Mouse (Mus musculus): ENCODE measurements at regions not wholly inside any gene's neighbourhood (a gene's known extent, or its start where the extent isn't known, plus 50 kb on each side); places are given as distances from the start of the nearest gene placed in this dataset.
A peak's percentile ranks its signal among the peaks of the same experiment; 100 is the strongest.

DNA sequence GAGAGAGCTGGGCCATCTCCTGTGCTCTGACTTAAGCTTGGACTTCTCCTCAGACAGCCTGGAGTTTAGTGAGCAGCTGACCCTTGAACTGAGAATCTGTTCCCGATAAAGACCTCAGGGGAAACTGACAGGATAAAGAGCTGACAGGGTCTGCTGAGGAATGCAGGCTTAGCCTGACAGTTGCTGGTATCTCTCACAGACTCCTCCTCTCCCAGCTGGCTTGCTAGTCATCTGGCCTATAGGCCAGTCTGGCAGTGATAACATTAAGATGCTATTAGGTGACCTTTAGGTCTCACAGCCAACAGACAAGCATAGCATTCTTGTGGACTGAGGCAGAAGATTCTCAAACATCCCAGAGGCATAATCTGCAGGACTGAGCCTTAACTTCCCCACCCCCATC, 111.4 kb downstream of the Adamts15 start:
- Histone ChIP-seq H3K9ac (no peak overlapping the region), H3K4me2 (replicated peaks) (no peak overlapping the region), H3K27me3 (no peaks in the 10 kb centered on the region), H3K36me3 (no peaks in the 10 kb centered on the region), H3K4me3 (no peak overlapping the region), H3K4me1 (peaks cover 16% of the 10 kb centered on the region), H3K27ac (no peak overlapping the region), H3K9me3 (no peaks in the 10 kb centered on the region)
- ATAC-seq (ENCODE audit: insufficient number of reproducible peaks, insufficient read depth, low FRiP score, low TSS enrichment), result 0 out of 2 replicates have a peak, but pooled peaks have one; percentile 28
- WGBS, result 14% methylated on average over 1 of the region's 1 CpGs

GRCm38 (mm10) chr9:30810290-30810689, 112.0 kb downstream of the Adamts15 start:
- Histone ChIP-seq H3K27me3 (no peaks in the 10 kb centered on the region), H3K9ac (no peak overlapping the region), H3K27ac (no peak overlapping the region), H3K4me2 (replicated peaks) (no peak overlapping the region), H3K4me3 (no peak overlapping the region), H3K9me3 (no peaks in the 10 kb centered on the region), H3K36me3 (no peaks in the 10 kb centered on the region), H3K4me1 (peaks cover 15% of the 10 kb centered on the region)
- ATAC-seq (ENCODE audit: insufficient number of reproducible peaks, insufficient read depth, low FRiP score, low TSS enrichment), result no peak
- 52% methylated on average over 4 of the region's 4 CpGs for WGBS

DNA sequence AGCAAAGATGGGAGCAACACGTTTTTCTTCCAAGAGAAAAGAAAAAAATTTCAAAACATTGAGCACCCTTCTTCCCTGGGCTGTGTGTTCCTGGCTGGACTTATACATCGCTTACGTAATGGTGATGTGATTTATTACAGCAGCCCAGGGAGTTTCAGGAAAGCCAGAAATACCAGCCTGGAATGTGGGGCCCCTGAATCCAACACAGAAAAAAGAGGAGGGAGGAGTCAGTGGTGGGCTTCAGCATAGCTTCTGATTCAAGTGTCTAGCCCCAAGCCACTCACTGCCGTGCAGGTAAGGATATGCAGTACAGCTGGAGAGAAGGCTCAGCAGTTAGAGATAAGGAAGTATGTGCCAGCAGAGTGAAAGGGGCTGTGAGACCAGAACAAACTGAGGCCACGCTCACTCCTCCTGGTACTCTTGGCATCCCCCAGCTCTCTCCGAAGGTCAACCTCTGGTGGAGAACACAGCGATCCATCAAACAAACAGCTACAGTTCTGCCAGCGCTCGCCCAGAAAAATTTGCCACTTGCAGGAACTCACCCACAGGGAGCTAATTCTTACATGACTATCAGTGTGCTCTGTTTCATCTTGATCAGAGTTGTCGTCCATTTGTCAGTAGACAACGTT, 113.3 kb downstream of the Adamts15 start:
- H3K9ac ChIP-seq, result no peak overlapping the region
- no peak overlapping the region for H3K4me2 ChIP-seq (replicated peaks)
- H3K9me3 ChIP-seq, result no peaks in the 10 kb centered on the region
- no peak overlapping the region for H3K4me3 ChIP-seq
- 62% methylated on average over 11 of the region's 11 CpGs for WGBS
- H3K27me3 ChIP-seq, result no peaks in the 10 kb centered on the region
- no peak overlapping the region; the same call in 1 of the 2 replicates for H3K27ac ChIP-seq
- peaks cover 15% of the 10 kb centered on the region for H3K4me1 ChIP-seq
- ATAC-seq (ENCODE audit: insufficient number of reproducible peaks, insufficient read depth, low FRiP score, low TSS enrichment), result no peak
- no peaks in the 10 kb centered on the region for H3K36me3 ChIP-seq

DNA sequence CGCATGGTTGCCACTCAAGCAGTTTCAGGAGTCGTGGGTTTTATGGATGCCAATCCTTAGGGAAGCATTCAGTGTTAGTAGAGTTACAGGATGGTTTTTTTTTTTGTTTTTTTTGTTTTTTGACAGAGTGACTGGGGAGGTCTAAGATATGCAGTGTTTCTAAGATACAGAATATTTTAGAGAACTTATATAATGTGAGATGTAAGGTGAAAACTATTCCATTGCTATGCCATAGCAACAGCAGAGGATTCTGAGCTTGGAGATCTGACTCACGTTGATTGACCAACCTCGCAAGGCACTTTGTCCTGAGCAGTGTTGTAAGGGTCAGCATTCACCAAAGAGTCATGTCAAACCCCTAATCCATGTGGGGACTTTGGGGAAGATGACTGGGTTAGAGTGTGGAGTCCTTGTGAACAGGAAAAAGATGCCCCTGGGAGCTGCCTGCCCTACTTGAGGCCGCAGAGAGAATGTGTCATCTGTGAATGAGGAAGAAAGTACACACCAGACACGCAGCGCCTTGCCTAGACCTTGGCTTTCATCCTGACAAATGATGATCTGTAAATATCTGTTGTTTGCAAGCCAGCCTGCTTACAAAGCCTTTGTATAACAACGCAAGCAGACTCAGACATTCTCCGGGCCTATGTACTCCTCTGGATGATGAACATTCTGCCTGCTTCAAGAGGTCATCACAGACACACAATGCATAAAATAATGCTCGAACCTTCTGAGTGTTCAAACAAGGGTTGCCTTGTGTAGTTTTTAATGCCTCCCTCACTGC, 118.3 kb downstream of the Adamts15 start:
- Histone ChIP-seq H3K27ac (no peak overlapping the region), H3K27me3 (no peaks in the 10 kb centered on the region), H3K9me3 (no peaks in the 10 kb centered on the region), H3K4me1 (peaks cover 3% of the 10 kb centered on the region), H3K4me3 (no peak overlapping the region), H3K4me2 (replicated peaks) (no peak overlapping the region), H3K9ac (no peak overlapping the region), H3K36me3 (no peaks in the 10 kb centered on the region)
- no peak for ATAC-seq (ENCODE audit: insufficient number of reproducible peaks, insufficient read depth, low FRiP score, low TSS enrichment)
- 85% methylated on average over 10 of the region's 10 CpGs for WGBS

- no peaks in the 10 kb centered on the region for H3K9me3 ChIP-seq
- ATAC-seq (ENCODE audit: insufficient number of reproducible peaks, insufficient read depth, low FRiP score, low TSS enrichment), result no peak
- WGBS, result 78% methylated on average over 3 of the region's 3 CpGs
- no peak overlapping the region for H3K9ac ChIP-seq
- no peak overlapping the region for H3K4me3 ChIP-seq
- no peak overlapping the region for H3K27ac ChIP-seq
- no peak overlapping the region for H3K4me2 ChIP-seq (replicated peaks)
- no peaks in the 10 kb centered on the region for H3K36me3 ChIP-seq
- H3K27me3 ChIP-seq, result no peaks in the 10 kb centered on the region
- H3K4me1 ChIP-seq, result no peaks in the 10 kb centered on the region
Measured at GRCm38 (mm10) chr9:30802826-30803225, 119.4 kb downstream of the Adamts15 start.

DNA sequence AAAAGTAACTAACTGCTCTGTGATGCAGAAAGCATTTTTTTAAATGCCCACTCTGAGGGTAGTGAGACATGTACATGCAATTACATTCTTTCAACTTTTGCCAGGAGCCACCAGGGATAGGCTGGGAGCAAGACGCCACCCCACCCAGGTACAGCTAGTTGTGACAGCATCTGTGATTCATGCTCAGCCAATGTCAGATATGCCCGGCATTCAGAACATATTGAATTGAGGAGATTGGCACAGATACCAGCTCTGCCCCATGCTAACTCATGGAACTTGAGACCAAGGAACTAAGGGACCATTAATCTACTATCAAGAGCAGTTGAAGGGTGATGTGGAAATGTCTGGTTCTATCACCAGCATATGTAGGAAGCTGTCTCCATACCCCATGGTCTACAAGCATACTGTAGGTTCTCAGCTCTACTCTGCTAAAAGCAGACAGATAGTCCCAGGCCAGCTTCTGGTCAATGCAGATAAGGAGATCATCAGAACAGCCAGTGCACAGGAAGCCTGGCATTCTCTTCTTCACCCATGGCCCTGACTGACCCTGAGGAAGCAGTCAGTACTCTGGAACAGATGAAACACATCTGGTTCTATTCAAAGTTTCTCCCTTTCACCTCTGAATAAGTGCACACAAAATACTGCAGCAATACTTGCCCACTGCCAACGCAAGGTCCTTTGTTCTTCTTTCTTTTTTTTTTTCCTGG, 127.4 kb downstream of the Adamts15 start:
- no peak overlapping the region for H3K4me2 ChIP-seq (replicated peaks)
- no peaks in the 10 kb centered on the region for H3K27me3 ChIP-seq
- ATAC-seq (ENCODE audit: insufficient number of reproducible peaks, insufficient read depth, low FRiP score, low TSS enrichment), result no peak
- 76% methylated on average over 3 of the region's 3 CpGs for WGBS
- H3K4me3 ChIP-seq, result no peak overlapping the region
- no peaks in the 10 kb centered on the region for H3K9me3 ChIP-seq
- H3K9ac ChIP-seq, result no peak overlapping the region
- no peaks in the 10 kb centered on the region for H3K36me3 ChIP-seq
- H3K4me1 ChIP-seq, result no peaks in the 10 kb centered on the region
- H3K27ac ChIP-seq, result no peak overlapping the region

DNA sequence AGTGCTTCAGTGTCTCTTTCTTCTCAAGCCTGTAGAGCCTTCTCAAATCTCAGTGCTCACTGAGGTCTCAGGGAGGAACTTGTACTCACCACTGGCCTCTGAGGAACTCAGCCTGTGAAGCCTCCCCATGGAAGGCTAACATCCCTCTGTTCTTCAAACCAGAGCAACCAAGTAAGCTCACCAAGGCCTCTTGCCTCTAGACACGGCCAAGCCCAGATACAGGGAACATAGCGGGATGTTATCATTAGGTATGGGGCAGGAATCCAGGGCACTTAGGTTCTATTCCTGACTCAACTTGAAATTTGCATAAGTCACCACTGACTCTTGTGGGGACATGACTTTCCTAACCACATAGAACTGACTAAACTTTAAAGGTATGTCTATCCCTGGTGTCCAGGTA, 141.0 kb downstream of the Adamts15 start:
- Histone ChIP-seq H3K9me3 (no peaks in the 10 kb centered on the region), H3K4me2 (replicated peaks) (no peak overlapping the region), H3K27me3 (no peaks in the 10 kb centered on the region), H3K9ac (no peak overlapping the region), H3K36me3 (no peaks in the 10 kb centered on the region), H3K27ac (no peak overlapping the region), H3K4me1 (0 out of 2 replicates have a peak, but pooled peaks cover 2% of the 10 kb centered on the region), H3K4me3 (no peak overlapping the region)
- 88% methylated on average over 2 of the region's 2 CpGs for WGBS
- no peak for ATAC-seq (ENCODE audit: insufficient number of reproducible peaks, insufficient read depth, low FRiP score, low TSS enrichment)

DNA sequence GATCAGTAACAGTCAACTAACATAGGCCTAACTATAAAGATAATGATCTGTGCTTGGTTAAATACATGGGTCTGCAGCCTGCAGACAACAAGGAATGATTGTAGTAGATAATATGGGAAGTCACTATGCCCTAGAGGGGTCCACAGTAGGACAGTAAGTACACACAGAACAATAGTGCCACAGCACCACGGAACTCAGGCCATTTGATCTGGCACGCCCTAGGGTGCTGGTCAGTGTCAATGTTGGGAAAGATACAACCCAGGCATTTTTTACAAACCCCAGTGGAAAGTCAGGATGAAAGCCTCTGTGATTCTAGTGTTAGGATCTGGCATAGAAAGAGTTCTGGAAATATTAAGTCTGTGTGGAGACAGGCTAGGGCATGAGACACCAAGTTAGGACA, 144.4 kb downstream of the Adamts15 start:
- Histone ChIP-seq H3K36me3 (no peaks in the 10 kb centered on the region), H3K4me1 (peaks cover 6% of the 10 kb centered on the region), H3K4me3 (no peak overlapping the region), H3K4me2 (replicated peaks) (no peak overlapping the region), H3K9ac (no peak overlapping the region), H3K27ac (no peak overlapping the region), H3K9me3 (no peaks in the 10 kb centered on the region), H3K27me3 (no peaks in the 10 kb centered on the region)
- 74% methylated on average over 2 of the region's 2 CpGs for WGBS
- ATAC-seq (ENCODE audit: insufficient number of reproducible peaks, insufficient read depth, low FRiP score, low TSS enrichment), result no peak

- Histone ChIP-seq H3K27ac (no peak overlapping the region), H3K9ac (no peak overlapping the region), H3K4me1 (peaks cover 10% of the 10 kb centered on the region), H3K4me3 (no peak overlapping the region), H3K9me3 (no peaks in the 10 kb centered on the region), H3K4me2 (replicated peaks) (no peak overlapping the region), H3K36me3 (no peaks in the 10 kb centered on the region), H3K27me3 (no peaks in the 10 kb centered on the region)
- WGBS, result 32% methylated on average over 6 of the region's 6 CpGs
- ATAC-seq (ENCODE audit: insufficient number of reproducible peaks, insufficient read depth, low FRiP score, low TSS enrichment), result no peak
Measured at GRCm38 (mm10) chr9:30775161-30775560, 147.1 kb downstream of the Adamts15 start.

DNA sequence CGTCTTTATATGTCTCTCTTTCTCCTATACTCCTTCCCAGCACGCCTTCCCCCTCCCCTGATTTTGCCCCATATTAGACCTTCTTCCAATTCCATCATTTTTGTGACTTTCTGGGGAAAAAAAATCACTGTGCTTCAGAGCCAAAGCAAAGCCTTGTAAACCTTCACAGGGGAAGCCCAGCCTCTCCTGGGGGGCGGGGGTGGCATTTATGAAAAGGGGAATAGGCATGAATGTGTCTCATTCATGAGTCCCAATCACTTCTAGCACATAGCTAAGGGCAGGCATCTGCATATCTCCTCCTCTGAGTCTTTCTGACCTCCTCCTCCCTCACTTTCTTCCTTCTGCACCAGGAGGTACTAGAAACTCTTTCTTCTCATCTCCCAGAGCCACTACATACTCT, 149.8 kb downstream of the Adamts15 start:
- H3K4me2 ChIP-seq (replicated peaks), result no peak overlapping the region
- no peak overlapping the region for H3K27ac ChIP-seq
- peaks cover 15% of the 10 kb centered on the region for H3K4me1 ChIP-seq
- H3K36me3 ChIP-seq, result no peaks in the 10 kb centered on the region
- no peak overlapping the region for H3K9ac ChIP-seq
- no peak overlapping the region for H3K4me3 ChIP-seq
- no peaks in the 10 kb centered on the region for H3K9me3 ChIP-seq
- WGBS, result 67% methylated on average over 3 of the region's 3 CpGs
- ATAC-seq (ENCODE audit: insufficient number of reproducible peaks, insufficient read depth, low FRiP score, low TSS enrichment), result no peak
- no peaks in the 10 kb centered on the region for H3K27me3 ChIP-seq

GRCm38 (mm10) chr9:30770436-30771173, 151.6 kb downstream of the Adamts15 start:
- no peak overlapping the region for H3K4me3 ChIP-seq
- H3K27ac ChIP-seq, result no peak overlapping the region
- H3K4me2 ChIP-seq (replicated peaks), result no peak overlapping the region
- H3K9ac ChIP-seq, result no peak overlapping the region
- H3K4me1 ChIP-seq, result peaks cover 11% of the 10 kb centered on the region
- ATAC-seq (ENCODE audit: insufficient number of reproducible peaks, insufficient read depth, low FRiP score, low TSS enrichment), result no peak
- no peaks in the 10 kb centered on the region for H3K27me3 ChIP-seq
- 53% methylated on average over 8 of the region's 8 CpGs for WGBS
- no peaks in the 10 kb centered on the region for H3K9me3 ChIP-seq
- no peaks in the 10 kb centered on the region for H3K36me3 ChIP-seq
